Mouse (Mus musculus) CH12.LX (cell line): Measurements from ENCODE around the gene Sema3b. TPM values are rescaled to one million over a fixed set of nuclear protein-coding genes. Genes with fewer than 3 reads are reported as not detected.

Experiments
- DNase-seq: peaks from one replicate; pipeline ENCODE4 v3.0.0-alpha.2; 2013; ENCODE audit errors: extremely low read depth
- H3K27ac ChIP-seq: 2 replicates; pipeline ENCODE4 v1.5.1; 2012; ENCODE audit warnings: low read depth, mild to moderate bottlenecking, control low read depth, moderate library complexity; ENCODE audit not compliant: insufficient read depth
- H3K27me3 ChIP-seq: replicated peaks from 2 replicates; pipeline ENCODE3; 2012; ENCODE audit warnings: inconsistent platforms
- H3K36me3 ChIP-seq, 2 experiments: replicated peaks in 1 of 2; 2 replicates each; pipeline versions ENCODE3 to v1.6.1; 2012; ENCODE audit warnings: inconsistent platforms in 1 of 2, low read length in 1 of 2, mild to moderate bottlenecking in 1 of 2, mixed read lengths in 1 of 2, moderate library complexity in 1 of 2; ENCODE audit not compliant: control insufficient read depth in 1 of 2, insufficient read depth in 1 of 2
- H3K4me1 ChIP-seq, 2 experiments: 2 replicates each; pipeline ENCODE4 v1.6.1; 2012; ENCODE audit warnings: inconsistent platforms in 1 of 2, moderate library complexity in 1 of 2; ENCODE audit not compliant: insufficient read depth in 2 of 2, control insufficient read depth in 1 of 2
- H3K4me2 ChIP-seq: 2 replicates; pipeline ENCODE4 v1.6.1; 2012; ENCODE audit warnings: low read depth, mild to moderate bottlenecking, control low read depth; ENCODE audit not compliant: poor library complexity, insufficient read depth, severe bottlenecking
- H3K4me3 ChIP-seq, 3 experiments: fragments of 150-350 bp in 1 of 3; sonication (generic) in 1 of 3; replicated peaks in 1 of 3; 2 replicates each; pipeline versions ENCODE3 to v1.5.1; 2011 to 2012; ENCODE audit warnings: low read depth in 2 of 3, low read length in 2 of 3, mild to moderate bottlenecking in 2 of 3, moderate library complexity in 2 of 3, control low read depth in 1 of 3, improper control_type of control experiment in 1 of 3, inconsistent platforms in 1 of 3, mixed read lengths in 1 of 3; ENCODE audit not compliant: poor library complexity in 1 of 3
- H3K79me2 ChIP-seq: replicated peaks from 2 replicates; pipeline ENCODE4 v1.6.1; 2012; ENCODE audit warnings: mild to moderate bottlenecking, moderate library complexity; ENCODE audit not compliant: control insufficient read depth, poor library complexity, insufficient read depth, severe bottlenecking; ENCODE audit errors: extremely low read depth
- H3K9ac ChIP-seq: 2 replicates; pipeline ENCODE4 v1.6.1; 2012; ENCODE audit warnings: low read depth, mild to moderate bottlenecking, control low read depth, moderate library complexity; ENCODE audit not compliant: insufficient read depth
- H3K9me3 ChIP-seq: replicated peaks from 2 replicates; pipeline ENCODE3; 2012; ENCODE audit warnings: low read length, inconsistent platforms, mixed read lengths
- CHD1 ChIP-seq: IDR thresholded peaks from 2 replicates; pipeline ENCODE4 v1.6.1; 2012; ENCODE audit warnings: low read depth, low read length, improper control_type of control experiment, inconsistent platforms
- CTCF ChIP-seq, 2 experiments: IDR thresholded peaks in 1 of 2; conservative IDR thresholded peaks in 1 of 2; 2 replicates each; pipeline ENCODE4 v1.5.1; 2011 to 2012; ENCODE audit warnings: low read depth in 2 of 2, low read length in 2 of 2, improper control_type of control experiment in 1 of 2, inconsistent platforms in 1 of 2, mild to moderate bottlenecking in 1 of 2, moderate library complexity in 1 of 2
- E2F4 ChIP-seq: IDR thresholded peaks from 2 replicates; pipeline ENCODE4 v1.6.1; 2011; ENCODE audit warnings: low read depth, low read length, improper control_type of control experiment; ENCODE audit not compliant: insufficient replicate concordance
- ELF1 ChIP-seq: IDR thresholded peaks from 2 replicates; pipeline ENCODE4 v1.6.1; 2014; ENCODE audit warnings: low read depth, mild to moderate bottlenecking, inconsistent platforms, low read length, improper control_type of control experiment
- EP300 ChIP-seq: IDR thresholded peaks from 2 replicates; pipeline ENCODE4 v1.6.1; 2011; ENCODE audit warnings: low read length, improper control_type of control experiment
- ETS1 ChIP-seq: conservative IDR thresholded peaks from 2 replicates; pipeline ENCODE4 v1.6.1; 2012; ENCODE audit warnings: low read depth, mild to moderate bottlenecking, inconsistent platforms, low read length, improper control_type of control experiment, moderate library complexity
- GABPA ChIP-seq: IDR thresholded peaks from 2 replicates; pipeline ENCODE4 v1.6.1; 2012; ENCODE audit warnings: low read depth, low read length, improper control_type of control experiment, inconsistent platforms; ENCODE audit not compliant: insufficient replicate concordance
- MAFK ChIP-seq: IDR thresholded peaks from 2 replicates; pipeline ENCODE4 v1.6.1; 2011; ENCODE audit warnings: low read length, improper control_type of control experiment; ENCODE audit not compliant: insufficient replicate concordance
- MAX ChIP-seq: IDR thresholded peaks from 2 replicates; pipeline ENCODE4 v1.6.1; 2011; ENCODE audit warnings: low read length, improper control_type of control experiment
- MEF2A ChIP-seq: IDR thresholded peaks from 2 replicates; pipeline ENCODE4 v1.6.1; 2014; ENCODE audit warnings: low read depth, mild to moderate bottlenecking, inconsistent platforms, low read length, improper control_type of control experiment, borderline replicate concordance
- MXI1 ChIP-seq: IDR thresholded peaks from 2 replicates; pipeline ENCODE4 v1.6.1; 2011; ENCODE audit warnings: mild to moderate bottlenecking, low read depth, low read length, improper control_type of control experiment
- NELFE ChIP-seq: IDR thresholded peaks from 2 replicates; pipeline ENCODE4 v1.6.1; 2011; ENCODE audit warnings: low read depth, low read length, improper control_type of control experiment
- POLR2A ChIP-seq: IDR thresholded peaks from 2 replicates; pipeline ENCODE4 v1.6.1; 2011; ENCODE audit warnings: low read depth, mild to moderate bottlenecking, improper control_type of control experiment, low read length
- RAD21 ChIP-seq: IDR thresholded peaks from 2 replicates; pipeline ENCODE4 v1.6.1; 2011; ENCODE audit warnings: low read depth, mild to moderate bottlenecking, low read length, improper control_type of control experiment, moderate library complexity
- SIN3A ChIP-seq: IDR thresholded peaks from 2 replicates; pipeline ENCODE4 v1.6.1; 2012; ENCODE audit warnings: low read length, improper control_type of control experiment, inconsistent platforms
- TBP ChIP-seq: conservative IDR thresholded peaks from 2 replicates; pipeline ENCODE4 v1.6.1; 2011; ENCODE audit warnings: low read depth, low read length, improper control_type of control experiment
- TCF12 ChIP-seq: IDR thresholded peaks from 2 replicates; pipeline ENCODE4 v1.6.1; 2014; ENCODE audit warnings: low read depth, mild to moderate bottlenecking, inconsistent platforms, low read length, improper control_type of control experiment
- UBTF ChIP-seq: IDR thresholded peaks from 2 replicates; pipeline ENCODE4 v1.6.1; 2012; ENCODE audit warnings: low read depth, mild to moderate bottlenecking, inconsistent platforms, low read length, improper control_type of control experiment, moderate library complexity
- USF1 ChIP-seq: IDR thresholded peaks from 2 replicates; pipeline ENCODE4 v1.6.1; 2014; ENCODE audit warnings: low read depth, mild to moderate bottlenecking, inconsistent platforms, low read length, improper control_type of control experiment
- ZC3H11A ChIP-seq: IDR thresholded peaks from 2 replicates; pipeline ENCODE4 v1.6.1; 2012; ENCODE audit warnings: low read depth, mild to moderate bottlenecking, inconsistent platforms, low read length, improper control_type of control experiment
- ZKSCAN1 ChIP-seq: IDR thresholded peaks from 2 replicates; pipeline ENCODE4 v1.6.1; 2012; ENCODE audit warnings: low read depth, inconsistent platforms, low read length, improper control_type of control experiment, borderline replicate concordance
- ZMIZ1 ChIP-seq: IDR thresholded peaks from 2 replicates; pipeline ENCODE4 v1.6.1; 2012; ENCODE audit warnings: low read depth, mild to moderate bottlenecking, inconsistent platforms, low read length, improper control_type of control experiment
- dilution Hi-C: fragments of 300-500 bp; cut with MboI; formaldehyde crosslinking; loops from 2 replicates; pipeline ENCODE4 v1.14.3; 2020; ENCODE audit warnings: low sequenced_read_pairs; ENCODE audit not compliant: extremely low pct_unique_long_range_greater_than_20kb, extremely low pct_ligation_motif_present
- in situ Hi-C: fragments of 300-500 bp; cut with MboI; formaldehyde crosslinking; loops from 3 replicates; pipeline ENCODE4 v1.14.3; 2019; ENCODE audit warnings: low sequenced_read_pairs, low pct_ligation_motif_present, low pct_unique_long_range_greater_than_20kb, mixed read lengths
- polyA plus RNA-seq: library from polyadenylated mRNA; unstranded; fragments of >175 nt; gene quantifications from 2 replicates; pipeline ENCODE4 v1.2.1, GENCODE M21; 2012; ENCODE audit warnings: low read depth; ENCODE audit not compliant: insufficient read length
- total RNA-seq, 2 experiments: library from RNA; depleted of rRNA; stranded (reverse); fragments of 300-350 nt in 1 of 2; fragments of >200 nt in 1 of 2; gene quantifications; 2 replicates each; pipeline ENCODE4 v1.2.3; 2012 to 2014

Gene Sema3b
- total and polyA plus RNA-seq, 3 experiments, result 4.3 to 11.6 (median 8.0) TPM

DNA sequence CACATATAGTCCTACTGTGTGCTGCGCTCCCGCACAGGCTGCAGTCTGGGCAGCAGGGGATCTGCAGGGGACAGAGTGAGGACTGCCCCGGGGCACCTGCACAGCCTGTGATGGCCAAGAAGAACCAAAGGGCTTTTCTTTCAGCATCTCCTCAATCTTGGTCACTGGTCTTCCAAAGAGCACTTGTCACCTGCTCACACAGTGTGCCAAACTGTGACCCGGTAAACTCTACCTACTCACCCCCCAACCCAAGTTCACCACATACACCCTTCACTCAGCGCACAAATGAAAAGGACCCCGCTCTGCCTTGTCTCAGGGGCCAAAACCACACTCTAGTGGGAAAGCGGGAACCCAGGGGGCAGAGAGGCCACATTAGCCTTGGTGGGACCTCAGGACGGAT lies 22.8 kb upstream of the Sema3b start:
- in situ Hi-C loops (no loop called here), dilution Hi-C loops (no loop called here)
- no peak for DNase-seq

DNA sequence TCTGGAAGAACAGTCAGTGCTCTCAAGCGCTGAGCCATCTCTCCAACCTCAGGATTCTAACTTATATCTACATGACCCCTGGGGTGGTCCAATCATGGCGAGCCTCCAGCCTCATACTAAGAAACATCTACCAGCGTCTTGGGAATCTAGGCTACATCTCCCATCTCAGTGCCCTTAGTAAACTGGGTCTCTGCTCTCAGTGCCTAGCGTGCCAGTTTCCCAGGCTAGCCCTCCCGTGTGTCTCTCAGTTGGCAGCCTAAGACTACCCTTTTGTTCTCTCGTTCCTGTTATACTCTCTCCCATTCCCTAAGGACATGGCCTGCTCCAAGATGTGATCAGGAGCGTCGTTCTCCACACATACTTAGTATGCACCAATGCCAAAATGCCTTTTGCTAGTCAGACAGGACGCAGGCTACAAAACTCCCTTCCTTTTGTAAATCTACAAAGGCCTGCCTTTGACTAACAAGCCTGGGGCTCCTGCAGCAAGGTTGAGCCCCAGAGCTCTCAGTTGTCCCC lies 22.3 kb upstream of the Sema3b start:
- Histone ChIP-seq H3K79me2 (peaks cover 77% of the 10 kb centered on the region), H3K9me3 (no peaks in the 10 kb centered on the region), H3K4me3 (no peak overlapping the region), H3K36me3 (peaks cover 12 to 44% of the 10 kb centered on the region in 2 experiments)
- dilution Hi-C loops, result no loop called here
- no peak for TF ChIP-seq SIN3A
- TF ChIP-seq EP300, result no peak
- no peak for TF ChIP-seq ZMIZ1
- TF ChIP-seq TCF12, result no peak
- no peak for TF ChIP-seq CTCF (conservative IDR thresholded peaks at IDR 0.05 in 1 of 2, IDR thresholded peaks at IDR 0.05 in 1 of 2; ENCODE audit: low read depth in 2 of 2, low read length in 2 of 2)
- no peak for TF ChIP-seq MEF2A
- TF ChIP-seq CHD1, result no peak
- TF ChIP-seq MXI1, result no peak
- TF ChIP-seq ELF1, result no peak
- TF ChIP-seq TBP, result no peak
- no peak for TF ChIP-seq ZC3H11A
- no peak for TF ChIP-seq ETS1
- no peak for TF ChIP-seq MAX
- no peak for TF ChIP-seq NELFE
- no peak for TF ChIP-seq GABPA
- TF ChIP-seq USF1, result no peak
- TF ChIP-seq POLR2A, result no peak
- TF ChIP-seq E2F4, result no peak
- TF ChIP-seq UBTF, result no peak
- TF ChIP-seq, all 38 proteins: peak for 0
- H3K4me1 ChIP-seq, result peaks cover 26 to 68% of the 10 kb centered on the region in 2 experiments
- no peak overlapping the region for H3K27ac ChIP-seq
- DNase-seq, result no peak
- no peak overlapping the region for H3K9ac ChIP-seq
- no peaks in the 10 kb centered on the region for H3K27me3 ChIP-seq
- in situ Hi-C loops, result no loop called here
- no peak overlapping the region for H3K4me2 ChIP-seq

More for the DNA sequence above, 22.8 kb upstream of the Sema3b start:
- no peak overlapping the region for H3K4me2 ChIP-seq
- H3K9ac ChIP-seq, result no peak overlapping the region
- no peak overlapping the region for H3K4me3 ChIP-seq
- peaks cover 23 to 63% of the 10 kb centered on the region in 2 experiments for H3K4me1 ChIP-seq
- H3K27ac ChIP-seq, result no peak overlapping the region
- H3K27me3 ChIP-seq, result no peaks in the 10 kb centered on the region
- H3K79me2 ChIP-seq, result peaks cover 73% of the 10 kb centered on the region
- H3K36me3 ChIP-seq, result peaks cover 12 to 41% of the 10 kb centered on the region in 2 experiments
- TF ChIP-seq TCF12 (no peak), EP300 (no peak), RAD21 (no peak), E2F4 (no peak), ZKSCAN1 (peak; percentile 45; the same call in 1 of the 2 replicates), GABPA (no peak), TBP (no peak), MAFK (no peak)
- no peaks in the 10 kb centered on the region for H3K9me3 ChIP-seq
